Mouse (Mus musculus) c-Kit-positive CD71-positive TER-119-negative erythroid progenitor cells, embryonic 14.5 days (primary cell): Measurements from ENCODE around the gene Card9.
A peak's percentile ranks its signal among the peaks of the same experiment; 100 is the strongest.

ENCODE experiments used
- DNase-seq: peaks from one replicate; pipeline ENCODE4 v3.0.0-alpha.2; 2013; ENCODE audit warnings: low read depth

Card9 gene

DNA sequence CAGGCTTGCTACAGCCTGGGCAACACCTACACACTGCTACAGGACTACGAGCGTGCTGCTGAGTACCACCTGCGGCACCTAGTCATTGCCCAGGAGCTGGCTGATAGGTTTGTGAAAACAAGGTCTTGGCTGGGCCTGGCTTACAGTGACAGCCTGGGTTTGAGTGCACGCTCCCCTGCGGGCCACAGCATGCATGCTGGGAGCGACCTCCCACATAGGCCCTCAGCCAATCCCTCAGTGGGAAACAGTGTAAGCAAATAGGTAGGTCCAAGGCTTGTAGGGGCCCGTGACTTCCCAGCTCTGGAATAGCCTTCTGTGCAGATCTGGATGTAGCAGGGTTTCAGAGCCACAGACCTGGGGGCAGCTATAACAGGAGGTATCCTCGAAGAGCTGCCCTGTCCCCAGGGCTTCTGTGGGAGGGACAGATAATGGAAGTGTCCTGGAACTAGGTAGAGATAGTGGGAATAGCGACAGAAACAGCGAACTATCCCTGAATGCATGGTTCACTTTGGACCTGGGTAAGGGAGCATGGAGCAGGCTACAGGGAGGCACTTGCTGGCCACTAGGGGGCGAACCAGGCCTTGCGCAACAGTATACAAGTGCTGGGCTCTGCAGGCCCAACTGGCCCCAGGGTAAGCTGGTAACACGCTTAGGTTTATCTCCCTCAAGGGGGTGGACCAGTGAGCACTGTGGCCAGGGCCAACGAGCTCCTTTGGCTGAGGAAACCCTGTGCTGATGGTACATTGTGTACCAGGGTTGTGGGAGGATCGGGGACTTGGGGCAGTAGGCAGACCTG lies 35.1 kb downstream of the Card9 start:
- DNase-seq, result peak; percentile 71

GRCm38 (mm10) chr2:26324917-26325316 lies 35.8 kb downstream of the Card9 start:
- no peak for DNase-seq

DNA sequence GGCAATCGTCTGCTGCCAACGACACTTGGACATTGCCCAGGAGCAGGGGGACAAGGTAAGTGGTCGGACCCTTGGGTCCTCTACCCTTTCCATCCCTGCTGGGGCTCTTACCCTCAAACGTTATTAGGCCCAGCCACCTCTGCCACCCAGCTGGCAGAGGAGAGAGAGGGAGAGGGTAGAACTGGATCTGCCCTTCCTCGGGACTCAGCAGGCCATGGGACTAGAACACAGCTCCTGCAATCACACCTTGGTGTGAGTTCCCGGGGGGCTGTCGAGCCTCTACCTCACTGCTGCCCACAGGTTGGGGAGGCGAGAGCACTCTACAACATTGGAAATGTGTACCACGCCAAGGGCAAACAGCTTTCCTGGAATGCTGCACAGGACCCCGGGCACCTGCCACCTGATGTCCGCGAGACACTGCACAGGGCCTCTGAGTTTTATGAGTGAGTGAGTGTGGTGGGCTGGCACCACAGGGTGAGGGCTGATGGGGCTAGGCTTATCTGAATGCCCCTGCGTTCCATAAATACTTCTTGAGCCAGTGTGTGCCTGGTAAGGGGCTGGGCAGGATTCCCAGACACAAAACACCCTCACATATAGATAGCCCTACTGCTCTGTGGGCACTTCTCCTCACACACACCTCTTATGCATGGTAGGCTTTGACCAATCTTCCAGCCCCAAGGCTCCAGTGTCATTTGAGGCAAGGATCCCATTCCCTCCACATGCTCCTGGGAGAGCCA lies 37.0 kb downstream of the Card9 start:
- no peak for DNase-seq

DNA sequence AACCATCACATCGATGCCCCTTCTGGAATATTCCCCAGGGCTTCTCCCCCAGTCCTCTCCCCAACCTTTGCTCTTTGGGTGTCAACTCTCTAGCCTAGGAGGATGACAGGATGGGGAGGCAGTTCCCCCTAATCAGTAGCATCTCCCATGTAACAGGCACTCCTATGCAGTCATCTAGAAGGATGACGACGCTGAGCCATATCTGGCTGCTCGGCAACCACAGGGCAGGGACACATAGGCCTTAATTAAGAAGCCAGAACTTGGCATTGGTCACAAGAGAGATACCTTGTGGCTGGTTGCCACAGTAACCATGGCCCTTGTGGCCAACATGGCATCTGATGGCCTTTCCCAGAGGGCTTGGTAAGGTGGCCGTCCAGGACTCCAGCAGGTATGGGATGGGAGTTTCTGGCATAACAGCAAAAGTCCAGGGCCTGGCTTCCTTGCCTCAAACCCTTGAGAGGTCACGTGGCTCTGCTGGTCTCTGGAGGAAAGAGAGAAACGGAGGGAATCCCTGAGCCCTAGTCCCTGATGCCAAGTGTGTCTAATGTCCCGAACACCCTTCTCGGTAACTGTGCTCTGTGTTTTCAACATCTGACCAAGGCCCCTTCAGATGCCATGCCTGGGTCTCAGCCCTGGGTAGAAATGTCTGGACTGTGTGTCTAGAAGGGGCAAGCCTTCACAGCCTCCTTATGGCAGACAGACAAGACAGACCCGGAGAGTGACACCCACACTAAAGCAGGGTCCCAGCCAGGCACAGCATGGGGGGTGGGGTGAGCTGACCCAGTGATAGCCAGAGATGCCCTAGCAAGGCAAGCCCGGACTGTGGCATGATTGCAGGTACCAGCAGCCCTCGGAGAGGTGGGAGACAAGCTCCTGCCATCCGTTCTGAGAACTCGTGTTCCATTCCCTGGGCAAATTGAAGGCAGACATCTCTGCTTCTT lies 40.2 kb downstream of the Card9 start:
- DNase-seq, result no peak

GRCm38 (mm10) chr2:26319519-26320244 lies 41.0 kb downstream of the Card9 start:
- DNase-seq, result no peak

DNA sequence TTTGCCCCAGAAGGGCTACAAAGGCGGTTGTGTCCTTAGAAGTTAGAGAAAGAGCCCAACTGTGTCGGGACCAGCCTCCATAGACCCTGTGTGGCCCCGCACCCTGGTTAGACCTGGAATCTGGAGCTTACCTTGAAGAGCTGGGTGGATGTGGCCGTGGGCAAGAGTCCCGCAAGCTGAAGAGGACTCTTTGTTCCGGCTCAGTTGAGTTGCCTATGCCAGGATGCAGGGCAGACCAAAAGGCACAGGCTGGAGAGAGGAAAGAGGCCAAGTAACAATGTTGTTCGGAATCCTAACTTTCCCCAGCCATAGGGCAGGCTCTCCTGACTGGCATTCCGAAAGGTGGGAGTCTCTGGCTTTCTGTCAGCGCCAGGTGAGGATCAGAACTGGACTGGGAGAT lies 41.6 kb downstream of the Card9 start:
- DNase-seq, result no peak

- DNase-seq, result no peak
Measured at GRCm38 (mm10) chr2:26317991-26318672, 42.6 kb downstream of the Card9 start.

GRCm38 (mm10) chr2:26317371-26317770 lies 43.3 kb downstream of the Card9 start:
- DNase-seq, result no peak

- no peak for DNase-seq
Measured at GRCm38 (mm10) chr2:26316576-26317246, 44.0 kb downstream of the Card9 start.

DNA sequence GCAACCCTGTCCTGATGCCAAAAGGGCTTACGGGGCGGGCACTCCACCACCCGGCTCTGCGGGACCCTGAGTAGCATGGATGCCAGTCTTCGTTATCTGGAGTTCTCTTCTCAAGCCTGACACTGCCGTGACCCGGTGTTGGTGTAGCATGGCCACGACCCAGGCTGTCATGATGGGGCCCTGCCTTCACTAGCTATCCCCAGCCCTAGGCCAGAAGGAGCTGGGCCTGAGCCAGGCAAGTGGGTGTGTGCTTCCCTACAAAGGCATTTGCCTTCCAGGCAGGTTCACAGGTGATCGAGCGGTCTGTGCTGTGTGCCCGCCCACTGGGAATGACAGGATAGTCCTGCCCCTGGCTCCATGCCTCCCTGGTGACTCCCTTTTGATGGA lies 44.8 kb downstream of the Card9 start:
- no peak for DNase-seq

- DNase-seq, result no peak
Measured at GRCm38 (mm10) chr2:26315072-26315924, 45.4 kb downstream of the Card9 start, which contains the start of gene Gpsm1. Gene Gpsm1 (plus strand): TSS chr2:26315515.

- DNase-seq, result no peak
Measured at GRCm38 (mm10) chr2:26314281-26315071, 46.2 kb downstream of the Card9 start.

DNA sequence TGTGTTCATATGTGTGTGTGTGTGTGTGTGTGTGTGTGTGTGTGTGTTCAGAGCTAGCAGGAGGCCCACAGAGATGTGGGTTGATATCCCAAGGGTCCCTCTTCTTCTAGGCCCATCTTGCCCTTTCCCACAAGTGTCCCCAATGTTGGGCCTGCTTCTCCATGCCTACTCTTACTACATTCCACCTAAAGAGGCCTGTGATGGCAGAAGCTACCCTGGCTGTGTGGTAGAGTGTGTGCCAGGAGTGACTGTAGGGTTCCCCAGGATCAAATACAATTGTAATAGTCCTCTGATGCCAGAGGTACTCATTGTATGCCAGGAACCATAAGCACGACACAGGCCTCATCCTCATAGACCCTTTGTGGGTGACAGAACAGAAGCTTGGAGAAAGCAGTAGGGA lies 47.3 kb downstream of the Card9 start:
- no peak for DNase-seq

DNA sequence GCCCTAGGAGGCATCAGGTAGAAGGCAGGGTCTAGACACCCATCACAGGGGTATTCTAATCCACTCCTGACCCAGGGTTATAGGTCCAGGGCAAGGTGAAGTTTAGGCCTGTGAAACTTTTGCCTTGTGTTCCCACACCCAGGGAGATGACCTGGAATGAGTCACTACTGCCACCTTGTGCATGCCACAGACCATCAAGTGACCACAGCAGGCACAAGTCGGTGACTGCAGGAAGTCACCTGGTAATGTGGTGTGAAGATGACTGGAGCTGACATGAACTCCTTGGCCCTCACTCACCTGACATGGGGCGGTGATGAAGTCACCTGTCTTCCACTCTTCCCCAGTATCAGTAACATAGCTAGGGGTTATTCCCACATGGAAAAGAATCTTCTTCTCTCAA lies 47.9 kb downstream of the Card9 start:
- no peak for DNase-seq

DNA sequence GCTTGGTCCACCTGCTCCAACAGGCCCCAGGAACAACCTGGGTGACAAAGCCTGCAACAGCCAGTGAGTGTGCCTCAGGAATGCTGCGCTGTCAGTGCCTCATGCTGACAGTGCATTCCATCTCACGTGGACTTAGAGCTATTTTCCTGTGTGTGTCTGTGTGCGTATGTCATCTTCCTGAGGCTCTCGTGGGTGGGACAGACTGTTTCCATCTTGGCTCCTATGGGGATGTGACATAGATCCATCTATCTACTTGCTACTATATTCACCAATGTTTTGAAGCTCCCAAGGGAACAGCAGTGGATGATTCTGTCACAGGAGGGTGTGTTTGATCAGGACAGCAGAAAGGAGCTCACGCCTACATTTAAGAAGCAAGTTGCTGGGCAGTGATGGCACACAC lies 48.8 kb downstream of the Card9 start:
- DNase-seq, result no peak

DNA sequence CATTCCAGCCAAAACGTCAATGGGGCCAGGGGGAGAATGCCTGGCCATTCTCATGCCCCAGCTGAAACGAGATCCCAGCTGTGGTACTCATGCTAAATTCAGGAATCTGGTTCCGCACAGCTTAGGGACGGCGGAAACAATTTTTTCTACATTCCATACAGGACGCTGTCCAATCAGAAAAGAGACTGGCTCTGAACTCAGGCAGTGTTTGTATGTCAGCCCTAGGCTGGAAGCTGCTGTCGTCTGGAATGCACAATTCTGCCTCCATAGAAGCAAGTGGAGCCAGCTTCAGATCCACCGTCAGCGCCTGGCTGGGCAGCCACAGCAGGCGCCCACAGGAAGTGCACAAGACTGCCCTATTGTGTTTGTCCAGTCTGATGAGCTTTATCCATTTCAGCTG lies 51.0 kb downstream of the Card9 start:
- DNase-seq, result no peak

GRCm38 (mm10) chr2:26306702-26307101 lies 54.0 kb downstream of the Card9 start:
- DNase-seq, result no peak

DNA sequence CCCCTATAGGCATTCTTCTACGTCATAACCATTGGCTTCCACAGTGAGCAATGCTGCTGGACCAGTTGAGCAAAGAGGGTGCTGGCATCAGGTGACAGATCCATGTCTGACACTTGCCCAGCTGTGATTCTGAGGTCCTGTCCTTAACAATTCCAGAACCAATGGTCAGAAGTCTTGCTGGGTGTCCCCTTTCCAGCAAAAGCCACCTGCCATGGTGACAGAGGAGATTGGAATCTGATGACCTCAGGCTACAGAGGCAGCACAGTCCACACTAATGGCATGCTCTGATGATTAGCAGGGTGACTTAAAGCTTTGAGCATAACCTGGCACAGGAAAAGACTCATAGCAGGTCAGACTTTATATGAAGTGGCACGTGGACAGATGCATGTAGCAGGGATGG lies 55.2 kb downstream of the Card9 start:
- DNase-seq, result no peak

DNA sequence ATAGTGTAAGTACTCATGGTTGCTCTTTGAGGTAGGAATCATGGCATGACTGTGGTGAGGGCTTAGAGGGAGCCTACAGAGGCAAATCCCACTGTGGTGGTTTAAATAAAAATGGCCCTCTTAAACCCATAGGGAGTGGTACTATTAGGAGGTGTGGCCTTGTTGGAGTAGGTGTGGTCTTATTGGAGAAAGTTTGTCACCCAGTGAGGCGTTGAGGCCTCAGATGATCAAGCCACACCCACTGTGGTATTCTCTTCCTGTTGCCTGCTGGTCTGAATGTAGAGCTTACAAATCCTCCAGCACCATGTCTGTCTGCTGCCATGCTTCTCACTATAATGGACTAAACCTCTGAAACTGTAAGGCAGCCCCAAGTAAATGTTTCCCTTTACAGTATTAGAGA lies 56.0 kb downstream of the Card9 start:
- DNase-seq, result no peak
